Mouse (Mus musculus) megakaryocyte, embryonic 14.5 days (primary cell): ENCODE measurements around the gene Slc39a11. TPM values are rescaled to one million over a fixed set of nuclear protein-coding genes. Genes with fewer than 3 reads are reported as not detected.

Experiments
- H3K27me3 ChIP-seq: replicated peaks from 2 replicates; pipeline ENCODE3; 2012; ENCODE audit warnings: inconsistent platforms
- H3K36me3 ChIP-seq: replicated peaks from 2 replicates; pipeline ENCODE3; 2012; ENCODE audit warnings: low read length, inconsistent platforms, mixed read lengths
- H3K4me1 ChIP-seq: 2 replicates; pipeline ENCODE4 v1.6.1; 2012; ENCODE audit warnings: inconsistent platforms
- H3K4me3 ChIP-seq: replicated peaks from 2 replicates; pipeline ENCODE3; 2012; ENCODE audit warnings: moderate library complexity, mild to moderate bottlenecking, inconsistent platforms
- H3K9me3 ChIP-seq: 2 replicates; pipeline ENCODE4 v1.6.1; 2012; ENCODE audit warnings: inconsistent platforms
- FLI1 ChIP-seq: IDR thresholded peaks from 2 replicates; pipeline ENCODE4 v1.6.1; 2012; ENCODE audit warnings: low read length, inconsistent platforms, mixed read lengths
- GATA1 ChIP-seq: IDR thresholded peaks from 3 replicates; pipeline ENCODE4 v1.6.1; 2012; ENCODE audit warnings: mixed read lengths, low read length, inconsistent platforms, borderline replicate concordance
- polyA plus RNA-seq: library from polyadenylated mRNA; stranded (reverse); fragments of >175 nt; gene quantifications from 2 replicates; pipeline ENCODE4 v1.2.3, GENCODE M21; 2012; ENCODE audit warnings: low replicate concordance; ENCODE audit not compliant: insufficient read depth

Slc39a11 gene
- polyA plus RNA-seq = 20.6 and 67.1 TPM in 2 replicates

DNA sequence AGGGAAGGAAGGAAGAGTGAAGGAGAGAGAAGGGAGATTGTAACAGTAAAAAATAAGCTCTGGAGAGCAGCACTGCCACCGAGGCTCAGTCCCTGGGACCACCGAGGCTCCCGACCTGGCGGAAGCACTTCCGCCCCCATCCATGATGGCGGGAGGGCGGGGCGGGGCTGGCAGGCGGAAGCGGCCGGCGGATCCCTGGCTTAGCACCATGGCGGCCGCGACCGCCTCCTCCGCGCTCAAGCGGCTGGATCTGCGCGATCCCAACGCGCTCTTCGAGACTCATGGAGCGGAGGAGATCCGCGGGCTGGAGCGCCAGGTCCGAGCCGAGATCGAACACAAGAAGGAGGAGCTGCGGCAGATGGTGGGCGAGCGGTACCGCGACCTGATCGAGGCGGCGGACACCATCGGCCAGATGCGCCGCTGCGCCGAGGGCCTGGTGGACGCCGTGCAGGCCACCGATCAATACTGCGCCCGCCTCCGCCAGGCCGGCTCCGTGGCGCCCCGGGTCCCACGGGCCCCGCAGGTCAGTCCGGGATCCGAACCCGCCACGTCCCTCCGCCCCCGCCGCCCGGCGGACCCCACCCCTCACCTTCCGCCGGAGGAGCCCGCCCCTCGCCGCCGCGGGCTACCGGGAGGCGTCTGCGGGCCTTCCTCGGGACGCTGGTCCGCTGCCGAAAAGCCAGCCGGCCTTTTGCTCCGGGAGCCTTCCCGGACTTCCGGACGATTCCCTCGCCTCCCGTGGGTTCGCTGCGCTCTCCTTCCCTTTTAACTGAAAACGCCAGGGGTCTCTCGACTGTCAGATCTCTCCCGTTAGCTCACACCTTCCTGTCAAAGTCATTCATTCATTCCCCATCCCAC, at the start of gene Slc39a11:
Slc39a11 (minus strand) TSS at position 727 of the 858 bp plus-strand sequence.
- Histone ChIP-seq H3K9me3 (peaks cover 12% of the 10 kb centered on the region), H3K27me3 (peaks cover 5% of the 10 kb centered on the region), H3K36me3 (peaks cover 38% of the 10 kb centered on the region), H3K4me3 (peak within 1 kb of the TSS; percentile 100), H3K4me1 (peaks cover 30% of the 10 kb centered on the region)
- TF ChIP-seq GATA1 = no peak
- TF ChIP-seq FLI1 = no peak

DNA sequence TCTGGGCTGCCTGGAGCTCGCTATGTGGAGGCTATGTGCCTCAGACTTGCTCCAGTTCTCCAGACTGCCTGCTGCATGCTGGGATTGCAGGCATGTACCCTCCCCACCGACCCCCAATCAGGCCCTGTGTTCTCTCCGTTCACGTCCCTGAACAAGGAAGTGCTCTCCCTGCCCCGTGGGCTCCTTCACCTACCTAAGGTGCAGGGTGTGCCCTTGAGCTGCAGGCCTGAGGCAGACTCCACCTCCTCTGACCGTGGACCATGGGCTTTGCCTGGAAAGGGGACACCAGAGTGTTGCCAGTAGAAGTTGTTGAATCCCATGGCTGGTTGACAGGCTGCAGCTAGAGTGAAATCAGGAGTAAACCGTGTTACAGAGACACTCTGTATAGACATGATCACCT, 49.8 kb upstream of the Slc39a11 start:
- H3K9me3 ChIP-seq = peaks cover 16% of the 10 kb centered on the region
- peaks cover 17% of the 10 kb centered on the region for H3K4me1 ChIP-seq
- TF ChIP-seq FLI1 = no peak
- TF ChIP-seq GATA1 = no peak
- no peak overlapping the region for H3K4me3 ChIP-seq
- peaks cover 4% of the 10 kb centered on the region for H3K27me3 ChIP-seq
- peaks cover 53% of the 10 kb centered on the region for H3K36me3 ChIP-seq

DNA sequence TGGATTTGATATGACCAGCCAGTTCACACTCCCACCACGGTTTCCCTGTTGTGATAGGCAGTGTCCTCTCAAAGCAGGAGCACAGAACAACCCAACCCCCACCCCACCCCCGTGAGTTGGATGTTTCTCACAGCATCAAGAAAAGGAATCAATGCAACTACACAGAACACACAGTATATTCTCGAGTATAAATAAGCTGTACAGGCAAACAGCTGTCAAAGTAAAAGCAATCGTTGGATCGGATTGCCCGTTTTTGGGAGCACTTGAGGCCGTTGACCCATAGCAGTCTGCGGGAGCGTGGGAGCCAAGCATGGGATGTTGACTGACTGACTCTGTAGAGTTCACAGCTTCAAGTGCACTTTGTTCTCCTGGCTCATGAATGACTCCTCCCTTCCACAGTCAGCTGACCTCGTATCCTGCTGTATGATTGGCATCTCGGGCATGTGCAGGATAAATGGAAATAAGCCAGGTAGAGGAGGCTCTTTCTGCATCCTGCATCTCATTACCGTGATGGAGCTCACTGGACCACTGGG, 48.2 kb upstream of the Slc39a11 start:
- H3K4me1 ChIP-seq = peaks cover 14% of the 10 kb centered on the region
- no peak overlapping the region for H3K4me3 ChIP-seq
- H3K27me3 ChIP-seq = peaks cover 4% of the 10 kb centered on the region
- TF ChIP-seq FLI1 (no peak), GATA1 (no peak)
- peaks cover 69% of the 10 kb centered on the region for H3K36me3 ChIP-seq
- peaks cover 16% of the 10 kb centered on the region for H3K9me3 ChIP-seq

DNA sequence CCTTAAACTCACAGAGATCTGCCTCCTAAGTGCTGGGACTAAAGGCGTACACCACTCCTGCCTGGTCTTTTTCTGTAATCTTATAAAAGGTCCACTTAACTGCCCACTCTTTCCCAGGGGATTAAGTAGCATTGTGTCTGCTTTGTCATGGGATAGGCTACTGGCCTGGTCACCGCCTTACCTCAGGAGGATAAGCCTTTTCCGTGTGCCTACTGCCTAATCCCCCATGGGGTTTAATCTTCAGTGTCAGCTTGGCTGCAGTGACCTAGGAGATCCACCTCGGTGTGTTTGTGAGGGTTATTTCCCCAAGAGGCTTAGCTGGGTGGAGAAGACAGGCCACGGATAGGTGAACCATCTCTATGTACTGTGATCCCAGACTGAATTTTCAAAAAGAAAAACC, 47.7 kb upstream of the Slc39a11 start:
- peaks cover 74% of the 10 kb centered on the region for H3K36me3 ChIP-seq

DNA sequence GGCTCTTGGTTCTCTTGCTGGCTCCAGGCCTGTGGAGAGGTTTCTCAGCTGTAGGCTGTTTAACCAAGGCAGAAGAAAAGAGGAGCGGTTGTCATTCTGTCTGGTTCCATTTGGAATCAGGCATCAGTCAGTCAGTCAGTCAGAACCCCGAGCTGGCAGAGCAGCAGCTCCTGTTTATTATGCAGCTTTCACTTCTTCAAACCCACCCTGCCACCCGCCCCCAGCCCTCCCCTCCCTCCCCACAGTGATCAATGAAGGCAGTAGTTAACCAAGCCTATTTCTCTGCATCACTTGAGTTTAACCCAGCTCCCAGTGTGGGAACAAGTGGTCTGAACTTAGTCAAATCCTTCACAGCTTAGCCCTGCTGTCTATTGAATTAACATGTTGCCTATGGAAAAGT, 42.0 kb upstream of the Slc39a11 start:
- TF ChIP-seq GATA1 = no peak
- no peak for TF ChIP-seq FLI1
- no peaks in the 10 kb centered on the region for H3K27me3 ChIP-seq
- peaks cover 8% of the 10 kb centered on the region for H3K9me3 ChIP-seq
- peaks cover 28% of the 10 kb centered on the region for H3K4me1 ChIP-seq
- peaks cover 97% of the 10 kb centered on the region for H3K36me3 ChIP-seq
- no peak overlapping the region for H3K4me3 ChIP-seq

More for the DNA sequence above, 47.7 kb upstream of the Slc39a11 start:
- peaks cover 16% of the 10 kb centered on the region for H3K9me3 ChIP-seq
- no peak overlapping the region for H3K4me3 ChIP-seq
- TF ChIP-seq GATA1 (no peak), FLI1 (no peak)
- peaks cover 14% of the 10 kb centered on the region for H3K4me1 ChIP-seq
- H3K27me3 ChIP-seq = peaks cover 2% of the 10 kb centered on the region

DNA sequence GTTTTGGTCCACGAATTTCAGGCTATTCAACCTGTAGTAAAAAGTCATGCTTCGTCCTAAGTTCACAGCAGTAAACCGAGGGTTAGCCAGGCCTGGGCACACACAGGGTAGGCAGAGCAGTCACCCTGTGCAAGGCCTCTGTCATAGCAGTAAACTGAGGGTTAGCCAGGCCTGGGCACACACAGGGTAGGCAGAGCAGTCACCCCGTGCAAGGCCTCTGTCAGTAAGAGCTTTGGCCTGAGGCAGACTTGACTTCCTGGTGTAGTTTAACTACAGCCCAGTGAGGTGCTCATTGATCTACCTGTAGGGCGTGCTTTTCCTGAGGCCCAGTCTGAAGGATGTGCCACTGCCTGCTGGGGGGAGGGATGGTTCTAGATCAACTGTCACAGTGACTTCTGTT, 41.4 kb upstream of the Slc39a11 start:
- Histone ChIP-seq H3K36me3 (peaks cover 96% of the 10 kb centered on the region), H3K4me3 (no peak overlapping the region), H3K9me3 (0 out of 2 replicates have a peak, but pooled peaks cover 3% of the 10 kb centered on the region), H3K4me1 (peaks cover 33% of the 10 kb centered on the region), H3K27me3 (no peaks in the 10 kb centered on the region)
- TF ChIP-seq FLI1 = no peak
- TF ChIP-seq GATA1 = no peak

DNA sequence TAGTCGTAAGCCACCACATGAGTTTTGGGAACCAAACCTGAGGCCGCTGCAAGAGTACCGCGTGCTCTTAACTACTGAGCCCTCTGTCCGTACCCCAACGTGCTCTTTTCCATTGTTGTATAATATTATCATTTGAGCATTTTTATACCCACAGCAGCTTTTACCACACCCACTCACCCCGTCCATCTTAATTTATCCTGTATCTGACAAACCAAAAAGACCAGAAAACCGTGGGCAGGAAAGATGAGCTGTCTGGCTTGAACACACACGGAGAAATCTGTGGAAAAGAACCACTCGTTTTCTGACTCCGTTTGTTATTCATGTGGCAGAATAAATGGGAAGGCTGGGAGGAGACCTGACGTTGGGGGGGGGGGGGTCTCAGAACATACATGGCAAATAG, 40.6 kb upstream of the Slc39a11 start:
- Histone ChIP-seq H3K4me1 (peaks cover 37% of the 10 kb centered on the region), H3K9me3 (0 out of 2 replicates have a peak, but pooled peaks cover under 1% of the 10 kb centered on the region), H3K4me3 (no peak overlapping the region), H3K27me3 (no peaks in the 10 kb centered on the region), H3K36me3 (peaks cover 88% of the 10 kb centered on the region)
- no peak for TF ChIP-seq GATA1
- TF ChIP-seq FLI1 = no peak

DNA sequence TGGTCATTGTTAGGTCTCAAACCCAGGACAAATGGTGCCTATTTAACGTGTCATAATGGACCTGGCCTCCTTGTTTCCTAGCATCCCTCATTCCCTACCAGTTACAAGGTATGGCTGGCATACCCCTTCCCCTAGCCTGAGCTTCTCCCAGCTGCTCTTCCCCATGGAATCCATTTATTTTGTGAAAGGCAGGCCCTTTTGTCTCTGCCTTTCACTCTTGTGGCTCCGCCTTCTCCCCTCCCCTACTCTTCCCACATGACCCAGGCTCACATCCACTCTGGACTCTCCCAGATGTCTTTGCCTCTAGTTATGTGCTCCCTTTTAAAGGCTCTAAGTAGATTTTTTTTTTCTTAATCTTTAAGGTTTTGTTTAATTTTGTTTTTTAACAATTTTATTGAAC, 37.2 kb upstream of the Slc39a11 start:
- Histone ChIP-seq H3K27me3 (no peaks in the 10 kb centered on the region), H3K4me3 (peak overlapping the region; percentile 35), H3K9me3 (no peaks in the 10 kb centered on the region), H3K36me3 (peaks cover 53% of the 10 kb centered on the region), H3K4me1 (peaks cover 55% of the 10 kb centered on the region)
- TF ChIP-seq FLI1 (no peak), GATA1 (no peak)

DNA sequence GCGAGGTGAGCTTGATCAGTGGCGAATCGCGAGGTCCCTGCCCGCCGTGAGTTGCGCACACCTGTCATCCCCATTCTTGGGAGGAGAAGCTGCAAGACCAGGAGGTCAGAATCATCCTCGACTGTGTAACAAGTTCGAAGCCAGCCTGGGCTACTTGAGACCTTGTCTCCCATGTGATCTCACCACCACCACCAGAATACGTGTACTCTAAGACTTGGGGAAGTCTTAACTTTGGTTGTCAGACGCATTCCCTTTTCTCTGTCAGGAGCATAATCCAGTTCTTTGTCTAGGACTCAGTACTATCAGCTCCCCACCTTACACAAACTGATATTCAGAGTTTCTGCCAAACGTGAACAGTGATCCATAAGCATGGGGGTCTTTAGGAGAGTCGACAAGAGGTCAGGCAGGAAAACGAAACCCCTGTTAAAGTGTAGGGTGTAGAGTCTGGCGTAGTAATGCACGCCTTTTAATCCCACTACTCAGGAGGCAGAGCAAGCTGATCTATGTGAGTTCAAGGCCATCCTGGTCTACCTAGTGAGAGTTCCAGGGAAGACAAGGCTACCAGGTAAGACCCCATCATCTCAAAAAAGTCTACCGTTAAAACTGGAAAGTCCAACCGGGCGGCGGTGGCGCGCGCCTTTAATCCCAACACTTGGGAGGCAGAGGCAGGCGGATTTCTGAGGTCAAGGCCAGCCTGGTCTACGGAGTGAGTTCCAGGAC, 35.0 kb upstream of the Slc39a11 start:
- Histone ChIP-seq H3K9me3 (no peaks in the 10 kb centered on the region), H3K4me1 (peaks cover 66% of the 10 kb centered on the region), H3K36me3 (peaks cover 34% of the 10 kb centered on the region), H3K27me3 (no peaks in the 10 kb centered on the region), H3K4me3 (peak overlapping the region; percentile 99)
- TF ChIP-seq FLI1 (no peak), GATA1 (no peak)

DNA sequence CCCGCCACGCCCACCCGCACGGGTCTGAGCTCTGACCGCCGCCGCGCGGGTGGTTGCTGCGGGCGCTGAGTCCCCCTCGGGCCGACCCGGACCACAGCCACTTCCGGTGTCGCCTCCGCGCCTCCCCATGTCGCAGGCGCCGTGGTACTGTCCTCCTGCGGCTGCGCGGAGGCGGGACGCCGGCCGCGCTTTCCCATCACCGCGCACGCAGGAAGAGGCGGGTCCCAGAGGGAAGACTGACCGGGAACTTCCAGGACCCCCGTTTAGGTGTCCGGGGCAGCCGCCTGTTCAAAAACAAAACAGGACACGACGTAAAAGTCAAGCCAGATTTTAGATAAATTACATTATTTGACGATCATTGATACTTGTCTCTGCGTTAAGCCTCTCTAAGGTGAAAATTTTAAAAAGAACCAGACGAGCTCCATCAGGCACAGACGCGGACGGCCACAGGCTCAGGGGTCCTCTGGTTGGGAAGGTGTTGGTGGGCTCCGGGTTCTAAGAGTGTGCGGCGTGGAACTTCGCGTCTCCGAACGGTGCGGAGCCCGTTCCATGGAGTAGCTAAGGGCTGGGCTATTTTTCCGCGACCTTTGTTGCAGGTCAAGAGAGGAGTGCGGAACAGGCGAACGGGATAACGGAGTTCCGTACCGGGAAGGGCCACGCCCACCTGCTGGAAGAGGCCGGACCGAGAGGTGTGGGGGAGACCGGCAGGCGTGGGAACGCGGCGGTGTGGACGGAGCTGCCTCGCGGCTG, 34.3 kb upstream of the Slc39a11 start, which contains the start of the genes Fam104a and D11Wsu47e:
Fam104a (minus strand) TSS at position 199 of the 750 bp plus-strand sequence.
D11Wsu47e (plus strand) TSS at position 456 of the 750 bp plus-strand sequence.
- H3K9me3 ChIP-seq = no peaks in the 10 kb centered on the region
- TF ChIP-seq FLI1 (peak; percentile 33; the same call in 1 of the 2 replicates), GATA1 (no peak)
- H3K4me1 ChIP-seq = peaks cover 69% of the 10 kb centered on the region
- peaks cover 32% of the 10 kb centered on the region for H3K36me3 ChIP-seq
- no peaks in the 10 kb centered on the region for H3K27me3 ChIP-seq
- H3K4me3 ChIP-seq = peak within 1 kb of the TSS; percentile 99
